Mouse (Mus musculus): ENCODE data around the gene Cap1.

Gene Cap1

GRCm38 (mm10) chr4:122885768-122886578 is at the start of gene Cap1:
Gene Cap1, minus strand, starts transcription at chr4:122886056.
- in situ Hi-C loops (cut with MboI; ENCODE audit: low pct_unique_long_range_greater_than_20kb in 1 of 2, low sequenced_read_pairs in 2 of 2, unreplicated experiment in 1 of 2), result no loop called here

GRCm38 (mm10) chr4:122933857-122934256 is 48.0 kb upstream of the Cap1 start:
- in situ Hi-C loops (cut with MboI; ENCODE audit: low pct_unique_long_range_greater_than_20kb in 1 of 2, low sequenced_read_pairs in 2 of 2, unreplicated experiment in 1 of 2), result no loop called here

GRCm38 (mm10) chr4:122933051-122933591 is 47.3 kb upstream of the Cap1 start:
- in situ Hi-C loops (cut with MboI; ENCODE audit: low pct_unique_long_range_greater_than_20kb in 1 of 2, low sequenced_read_pairs in 2 of 2, unreplicated experiment in 1 of 2), result no loop called here

GRCm38 (mm10) chr4:122932239-122932978 is 46.6 kb upstream of the Cap1 start:
- in situ Hi-C loops (cut with MboI; ENCODE audit: low pct_unique_long_range_greater_than_20kb in 1 of 2, low sequenced_read_pairs in 2 of 2, unreplicated experiment in 1 of 2), result no loop called here

- in situ Hi-C loops (cut with MboI; ENCODE audit: low pct_unique_long_range_greater_than_20kb in 1 of 2, low sequenced_read_pairs in 2 of 2, unreplicated experiment in 1 of 2), result no loop called here
These were observed 45.2 kb upstream of the Cap1 start for GRCm38 (mm10) chr4:122930939-122931590.

GRCm38 (mm10) chr4:122923392-122924344 is 37.8 kb upstream of the Cap1 start:
- in situ Hi-C loops (cut with MboI; ENCODE audit: low pct_unique_long_range_greater_than_20kb in 1 of 2, low sequenced_read_pairs in 2 of 2, unreplicated experiment in 1 of 2), result no loop called here

GRCm38 (mm10) chr4:122922841-122923240 is 37.0 kb upstream of the Cap1 start:
- in situ Hi-C loops (cut with MboI; ENCODE audit: low pct_unique_long_range_greater_than_20kb in 1 of 2, low sequenced_read_pairs in 2 of 2, unreplicated experiment in 1 of 2), result no loop called here

- in situ Hi-C loops (cut with MboI; ENCODE audit: low pct_unique_long_range_greater_than_20kb in 1 of 2, low sequenced_read_pairs in 2 of 2, unreplicated experiment in 1 of 2), result loop anchor here (10.0 kb wide), 1 partner anchor 169 kb away; no protein-coding TSS in a partner anchor
These were observed 30.1 kb upstream of the Cap1 start for GRCm38 (mm10) chr4:122915985-122916384.

GRCm38 (mm10) chr4:122914186-122914585 is 28.3 kb upstream of the Cap1 start:
- in situ Hi-C loops (cut with MboI; ENCODE audit: low pct_unique_long_range_greater_than_20kb in 1 of 2, low sequenced_read_pairs in 2 of 2, unreplicated experiment in 1 of 2), result loop anchor here (10.0 kb wide), 1 partner anchor 171 kb away; no protein-coding TSS in a partner anchor

- in situ Hi-C loops (cut with MboI; ENCODE audit: low pct_unique_long_range_greater_than_20kb in 1 of 2, low sequenced_read_pairs in 2 of 2, unreplicated experiment in 1 of 2), result loop anchor here (10.0 kb wide), 1 partner anchor 172 kb away; no protein-coding TSS in a partner anchor
These were observed 26.8 kb upstream of the Cap1 start for GRCm38 (mm10) chr4:122912613-122913012.

GRCm38 (mm10) chr4:122910577-122910976 is 24.7 kb upstream of the Cap1 start:
- in situ Hi-C loops (cut with MboI; ENCODE audit: low pct_unique_long_range_greater_than_20kb in 1 of 2, low sequenced_read_pairs in 2 of 2, unreplicated experiment in 1 of 2), result loop anchor here (10.0 kb wide), 1 partner anchor 174 kb away; no protein-coding TSS in a partner anchor

GRCm38 (mm10) chr4:122909572-122910189 is 23.8 kb upstream of the Cap1 start:
- in situ Hi-C loops (cut with MboI; ENCODE audit: low pct_unique_long_range_greater_than_20kb in 1 of 2, low sequenced_read_pairs in 2 of 2, unreplicated experiment in 1 of 2), result loop anchor here (10.0 kb wide), 2 partner anchors 105 to 175 kb away; no protein-coding TSS in a partner anchor

- in situ Hi-C loops (cut with MboI; ENCODE audit: low pct_unique_long_range_greater_than_20kb in 1 of 2, low sequenced_read_pairs in 2 of 2, unreplicated experiment in 1 of 2), result loop anchor here in 1 of 2 experiments (10.0 kb wide), 1 partner anchor 101 kb away; no protein-coding TSS in a partner anchor
These were observed 19.5 kb upstream of the Cap1 start for GRCm38 (mm10) chr4:122905359-122905758.

GRCm38 (mm10) chr4:122903709-122904108 is 17.9 kb upstream of the Cap1 start:
- in situ Hi-C loops (cut with MboI; ENCODE audit: low pct_unique_long_range_greater_than_20kb in 1 of 2, low sequenced_read_pairs in 2 of 2, unreplicated experiment in 1 of 2), result loop anchor here in 1 of 2 experiments (10.0 kb wide), 1 partner anchor 99 kb away; no protein-coding TSS in a partner anchor

GRCm38 (mm10) chr4:122902156-122902555 is 16.3 kb upstream of the Cap1 start:
- in situ Hi-C loops (cut with MboI; ENCODE audit: low pct_unique_long_range_greater_than_20kb in 1 of 2, low sequenced_read_pairs in 2 of 2, unreplicated experiment in 1 of 2), result loop anchor here in 1 of 2 experiments (10.0 kb wide), 1 partner anchor 97 kb away; no protein-coding TSS in a partner anchor

- in situ Hi-C loops (cut with MboI; ENCODE audit: low pct_unique_long_range_greater_than_20kb in 1 of 2, low sequenced_read_pairs in 2 of 2, unreplicated experiment in 1 of 2), result no loop called here
These were observed 12.5 kb upstream of the Cap1 start for GRCm38 (mm10) chr4:122898313-122898712.

- in situ Hi-C loops (cut with MboI; ENCODE audit: low pct_unique_long_range_greater_than_20kb in 1 of 2, low sequenced_read_pairs in 2 of 2, unreplicated experiment in 1 of 2), result no loop called here
These were observed 11.9 kb upstream of the Cap1 start for GRCm38 (mm10) chr4:122897750-122898149.
